Mouse (Mus musculus) adrenal gland, adult 2 months (tissue): ENCODE data around the gene Ptx4. TPM values are rescaled to one million over a fixed set of nuclear protein-coding genes. Genes with fewer than 3 reads are reported as not detected.
"Not testable (repeated sequence)": the region's sequence is repeated elsewhere in the genome, so short reads cannot be mapped to it uniquely, and the experiment has no call there.

Source experiments
- DNase-seq: peaks from one replicate; pipeline ENCODE4 v3.0.0; 2021
- polyA plus RNA-seq: library from polyadenylated mRNA; depleted of rRNA; stranded (reverse); fragments of >200 nt; gene quantifications from 2 replicates; pipeline ENCODE4 v1.2.3, GENCODE M21; 2012; rRNA removed
- total RNA-seq, 2 experiments: library from RNA; stranded (reverse); gene quantifications; 2 replicates each; pipeline ENCODE4 v1.2.3; 2021

Gene Ptx4
- total and polyA plus RNA-seq, 3 experiments, result not detected

- peak; percentile 96 for DNase-seq
Observed at GRCm38 (mm10) chr17:25115664-25116432, 4.7 kb upstream of the Ptx4 start, which contains the start of gene Telo2. TSS of gene Telo2 (minus strand) at chr17:25115967.

DNA sequence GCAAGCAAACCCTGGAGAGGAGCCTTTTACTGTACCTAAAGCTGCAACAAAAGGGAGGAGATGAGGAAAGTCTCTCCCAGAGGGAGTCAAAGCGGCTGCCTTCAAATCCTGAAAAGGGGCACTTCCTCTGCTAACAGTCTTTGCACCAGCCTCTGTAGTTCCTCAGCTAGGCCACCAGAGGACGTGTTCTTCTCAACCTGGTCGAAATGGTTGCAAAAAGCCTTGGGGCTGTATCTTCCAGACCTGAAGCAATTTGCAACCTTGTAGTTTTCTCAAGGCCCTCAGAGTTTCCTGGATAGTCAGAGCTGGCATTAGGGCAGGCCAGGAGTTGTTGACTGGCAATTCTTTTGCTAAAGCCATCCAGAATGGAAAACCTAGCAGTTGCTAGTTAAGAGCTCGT is 3.3 kb upstream of the Ptx4 start:
- DNase-seq, result peak; percentile 60

GRCm38 (mm10) chr17:25123979-25124378 is 3.4 kb downstream of the Ptx4 start:
- no peak for DNase-seq

GRCm38 (mm10) chr17:25125442-25126060 is 5.0 kb downstream of the Ptx4 start:
- DNase-seq, result not testable (repeated sequence)

DNA sequence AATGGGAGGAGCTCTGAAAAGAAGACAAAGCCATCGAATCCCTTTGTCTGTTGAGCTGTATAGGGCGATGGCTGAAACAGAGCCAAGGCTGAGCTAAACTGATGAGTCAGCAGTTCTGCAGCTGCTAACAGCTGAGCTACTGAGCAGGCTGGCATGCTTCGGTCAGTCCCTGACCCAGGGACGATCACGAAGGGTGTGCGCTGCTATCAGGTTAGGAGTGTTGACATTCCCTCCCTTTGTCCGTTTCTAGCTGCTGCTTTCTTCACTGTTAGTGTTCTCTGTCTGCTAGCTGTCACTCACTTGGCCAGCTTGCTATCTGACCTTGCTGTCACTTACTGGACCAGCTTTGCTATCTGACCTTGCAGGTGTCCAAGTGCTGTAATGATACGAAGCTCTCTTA is 6.5 kb downstream of the Ptx4 start:
- peak; percentile 69 for DNase-seq

- DNase-seq, result peak; percentile 28
Observed at GRCm38 (mm10) chr17:25127681-25128080, 7.1 kb downstream of the Ptx4 start.

DNA sequence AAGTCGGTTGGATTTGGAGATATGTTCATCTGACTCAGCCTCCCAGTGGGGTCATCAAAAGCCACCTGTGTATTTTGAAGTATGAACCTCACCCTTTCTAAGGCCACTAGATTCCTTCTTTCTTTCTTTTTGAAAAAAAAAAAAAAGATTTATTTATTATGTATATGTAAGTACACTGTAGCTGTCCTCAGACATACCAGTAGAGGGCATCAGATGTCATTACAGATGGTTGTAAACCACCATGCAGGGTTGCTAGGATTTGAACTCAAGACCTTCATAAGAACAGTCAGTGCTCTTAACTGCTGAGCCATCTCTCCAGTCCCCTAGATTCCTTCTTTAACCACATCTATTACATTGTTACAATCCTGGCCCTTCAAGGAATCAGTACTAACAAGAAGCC is 9.5 kb downstream of the Ptx4 start:
- no peak for DNase-seq

- peak; percentile 95 for DNase-seq
Observed at GRCm38 (mm10) chr17:25133275-25133698, 12.7 kb downstream of the Ptx4 start, which contains the start of gene Clcn7. TSS of gene Clcn7 (plus strand) at chr17:25133391.

GRCm38 (mm10) chr17:25135622-25136021 is 15.1 kb downstream of the Ptx4 start:
- no peak for DNase-seq

DNA sequence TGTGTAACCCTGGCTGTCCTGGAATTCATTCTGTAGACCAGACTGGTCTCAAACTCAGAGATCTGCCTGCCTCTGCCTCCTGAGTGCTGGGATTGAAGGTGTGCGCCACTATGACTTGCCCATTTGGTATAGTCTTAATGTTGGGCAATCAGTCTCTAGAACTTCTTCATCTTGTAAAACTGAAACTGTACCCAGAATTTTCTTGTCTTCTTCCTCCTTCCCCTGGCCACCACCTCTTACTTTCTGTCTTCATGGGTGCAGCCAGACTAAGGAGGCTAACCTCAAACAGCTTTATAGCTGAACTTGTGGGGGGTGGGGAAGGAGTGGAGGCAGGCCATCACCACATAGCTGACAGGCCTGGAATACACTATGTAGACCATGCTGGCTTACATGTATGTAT is 18.2 kb downstream of the Ptx4 start:
- no peak for DNase-seq

GRCm38 (mm10) chr17:25139960-25140359 is 19.4 kb downstream of the Ptx4 start:
- DNase-seq, result no peak

- no peak for DNase-seq
Observed at GRCm38 (mm10) chr17:25162161-25162560, 41.6 kb downstream of the Ptx4 start, which contains the start of gene Ccdc154. TSS of gene Ccdc154 (plus strand) at chr17:25162461.

DNA sequence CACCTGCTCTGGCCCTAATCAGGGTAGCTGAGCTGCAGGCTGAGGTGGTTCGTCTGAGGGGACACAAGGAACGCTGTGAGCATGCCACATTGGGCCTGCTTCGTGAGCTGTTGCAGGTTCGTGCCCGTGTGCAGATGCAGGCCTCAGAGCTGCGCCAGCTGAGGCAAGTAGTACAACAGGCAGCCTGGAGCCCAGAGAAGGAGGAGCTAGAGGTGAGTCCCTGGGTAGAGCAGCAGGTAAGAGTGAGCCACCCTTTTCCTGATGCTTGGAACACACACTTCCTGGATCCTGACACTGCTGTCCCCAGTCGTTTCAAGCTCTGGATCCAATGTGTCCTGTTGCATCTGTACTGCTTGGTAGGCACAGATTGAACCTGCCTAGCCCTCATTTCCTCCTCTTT is 42.8 kb downstream of the Ptx4 start:
- DNase-seq, result no peak

DNA sequence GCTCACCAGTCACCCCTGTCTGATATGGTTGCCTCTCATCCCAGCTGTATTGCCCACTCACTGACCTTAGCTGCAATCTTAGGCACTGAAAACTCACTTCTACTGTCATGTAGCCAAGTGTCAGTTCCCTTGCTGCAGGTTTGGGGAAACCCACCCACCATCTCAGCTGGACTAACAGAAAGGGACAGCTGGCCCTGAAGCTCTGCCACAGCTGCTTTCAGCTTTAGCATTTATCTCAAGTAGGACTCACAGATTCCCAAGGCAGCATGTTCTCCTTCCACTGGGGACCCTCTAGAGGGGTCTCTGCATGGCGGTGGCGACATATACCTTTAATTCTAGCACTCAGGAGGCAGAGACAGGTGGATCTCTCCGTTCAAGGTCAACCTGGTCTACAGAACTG is 44.2 kb downstream of the Ptx4 start:
- DNase-seq, result no peak

DNA sequence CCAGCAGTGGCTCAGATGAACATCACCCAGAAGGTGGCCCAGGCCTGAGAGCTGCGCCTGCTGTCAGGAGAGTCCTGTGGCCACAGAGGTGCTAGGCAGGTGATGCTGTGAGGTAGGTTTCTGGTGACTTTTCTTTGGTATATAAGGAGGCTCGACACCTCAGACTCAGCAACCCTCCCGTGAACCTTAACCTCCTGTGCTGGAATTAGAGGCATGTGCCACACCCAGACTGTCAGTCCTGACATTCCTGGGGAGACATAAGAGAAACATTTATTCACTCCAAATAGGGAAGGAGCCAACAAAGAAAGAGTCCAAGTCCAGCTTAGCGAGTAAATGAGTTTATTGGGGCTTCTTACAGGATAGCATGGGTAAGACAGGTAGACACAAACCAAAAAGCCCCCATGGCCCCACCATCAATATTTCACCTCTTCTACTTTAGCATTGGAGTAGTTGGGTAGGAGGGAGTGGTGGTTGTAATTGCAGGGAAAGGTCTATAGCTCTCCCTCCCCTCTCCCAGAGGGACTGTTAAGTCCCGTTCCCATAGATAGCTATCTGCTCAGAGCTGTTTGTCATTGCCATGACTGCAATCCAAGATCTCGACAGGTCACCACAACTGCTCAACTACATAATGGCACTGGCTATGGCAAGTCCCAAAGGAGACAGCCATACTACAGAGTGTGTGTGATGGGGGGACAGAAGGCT is 45.6 kb downstream of the Ptx4 start:
- DNase-seq, result no peak

DNA sequence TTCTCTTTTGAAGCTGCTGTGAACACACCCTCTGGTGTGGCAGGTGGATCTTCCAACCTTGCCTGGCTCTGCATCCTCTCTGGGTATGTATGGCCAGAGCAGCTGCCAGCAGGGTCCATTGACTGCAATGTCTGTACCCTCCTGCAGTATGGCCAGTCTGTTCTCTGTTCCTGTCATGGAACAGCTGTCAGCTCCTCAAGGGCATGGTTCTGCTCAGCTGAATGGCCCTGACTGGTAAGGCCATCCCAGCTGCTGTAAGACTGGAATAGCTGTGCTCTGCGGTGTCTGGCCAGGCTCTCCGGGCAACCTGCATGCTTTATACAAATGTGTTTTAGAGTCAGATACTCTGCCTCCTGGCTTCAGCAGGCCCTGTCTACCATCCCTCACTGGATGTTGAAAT is 49.1 kb downstream of the Ptx4 start:
- DNase-seq, result peak; percentile 20

GRCm38 (mm10) chr17:25172558-25172957 is 52.0 kb downstream of the Ptx4 start:
- DNase-seq, result no peak

Other genes with a start within 250 kb of the Ptx4 start
- 10 to 100 TPM; 53.1 to 56.6 TPM for gene Nubp2, start 234.4 kb upstream of the Ptx4 start, total RNA-seq
- gene Nubp2, start 234.4 kb upstream of the Ptx4 start, polyA plus RNA-seq, result 38.5 and 55.9 TPM in 2 replicates
- gene Spsb3, start 234.1 kb upstream of the Ptx4 start, total RNA-seq, result 10 to 100 TPM; 30.8 to 33.1 TPM
- gene Spsb3, start 234.1 kb upstream of the Ptx4 start, polyA plus RNA-seq, result 144 and 179 TPM in 2 replicates
- gene Eme2, start 225.7 kb upstream of the Ptx4 start, total RNA-seq, result 10 to 100 TPM; 39.9 to 48.0 TPM
- gene Eme2, start 225.7 kb upstream of the Ptx4 start, polyA plus RNA-seq, result 58.3 and 58.4 TPM in 2 replicates
- 100 to 1,000 TPM; 130 to 150 TPM for gene Mrps34, start 225.6 kb upstream of the Ptx4 start, total RNA-seq
- gene Mrps34, start 225.6 kb upstream of the Ptx4 start, polyA plus RNA-seq, result 547 and 570 TPM in 2 replicates
- gene Nme3, start 224.3 kb upstream of the Ptx4 start, total RNA-seq, result 10 to 100 TPM; 70.1 to 73.7 TPM
- 116 and 124 TPM in 2 replicates for gene Nme3, start 224.3 kb upstream of the Ptx4 start, polyA plus RNA-seq
- gene Mapk8ip3, start 183.8 kb upstream of the Ptx4 start, total RNA-seq, result 100 to 1,000 TPM in 1 of 2 experiments, 10 to 100 TPM in 1; 86.6 to 129 TPM
- gene Mapk8ip3, start 183.8 kb upstream of the Ptx4 start, polyA plus RNA-seq, result 205 and 241 TPM in 2 replicates
- gene Jpt2, start 160.1 kb upstream of the Ptx4 start, total RNA-seq, result 10 to 100 TPM; 26.7 to 39.1 TPM
- 2.3 and 4.6 TPM in 2 replicates for gene Jpt2, start 160.1 kb upstream of the Ptx4 start, polyA plus RNA-seq
- 10 to 100 TPM; 17.8 to 18.2 TPM for gene Cramp1l, start 105.0 kb upstream of the Ptx4 start, total RNA-seq
- 15.4 and 16.7 TPM in 2 replicates for gene Cramp1l, start 105.0 kb upstream of the Ptx4 start, polyA plus RNA-seq
- gene Ift140, start 104.7 kb upstream of the Ptx4 start, total RNA-seq, result 10 to 100 TPM; 27.8 to 28.0 TPM
- gene Ift140, start 104.7 kb upstream of the Ptx4 start, polyA plus RNA-seq, result 20.9 and 21.8 TPM in 2 replicates
- gene Tmem204, start 37.2 kb upstream of the Ptx4 start, total RNA-seq, result 10 to 100 TPM; 32.2 to 44.8 TPM
- gene Tmem204, start 37.2 kb upstream of the Ptx4 start, polyA plus RNA-seq, result 59.2 and 64.1 TPM in 2 replicates
- 10 to 100 TPM; 16.4 to 24.5 TPM for gene Telo2, start 4.8 kb upstream of the Ptx4 start, total RNA-seq
- gene Telo2, start 4.8 kb upstream of the Ptx4 start, polyA plus RNA-seq, result 15.5 and 15.7 TPM in 2 replicates
- 10 to 100 TPM; 38.3 to 48.6 TPM for gene Clcn7, start 12.6 kb downstream of the Ptx4 start, total RNA-seq
- 33.9 and 37.4 TPM in 2 replicates for gene Clcn7, start 12.6 kb downstream of the Ptx4 start, polyA plus RNA-seq
- under 1 TPM in 1 of 2 experiments, not detected in 1; 0.12 TPM for gene Ccdc154, start 41.7 kb downstream of the Ptx4 start, total RNA-seq
- 0.03 and 0.07 TPM in 2 replicates for gene Ccdc154, start 41.7 kb downstream of the Ptx4 start, polyA plus RNA-seq
- gene Gm38655, start 54.7 kb downstream of the Ptx4 start, total RNA-seq, result not detected
- gene Gm38655, start 54.7 kb downstream of the Ptx4 start, polyA plus RNA-seq, result not detected in 2 replicates
- 10 to 100 TPM; 16.7 to 24.4 TPM for gene BC003965, start 63.8 kb downstream of the Ptx4 start, total RNA-seq
- 24.0 and 25.7 TPM in 2 replicates for gene BC003965, start 63.8 kb downstream of the Ptx4 start, polyA plus RNA-seq
- gene Unkl, start 67.6 kb downstream of the Ptx4 start, total RNA-seq, result 10 to 100 TPM; 14.0 to 18.1 TPM
- gene Unkl, start 67.6 kb downstream of the Ptx4 start, polyA plus RNA-seq, result 23.7 and 30.3 TPM in 2 replicates
- 10 to 100 TPM; 50.4 to 50.6 TPM for gene Gnptg, start 119.4 kb downstream of the Ptx4 start, total RNA-seq
- gene Gnptg, start 119.4 kb downstream of the Ptx4 start, polyA plus RNA-seq, result 32.6 and 40.0 TPM in 2 replicates
- 10 to 100 TPM; 18.5 to 25.1 TPM for gene Tsr3, start 119.4 kb downstream of the Ptx4 start, total RNA-seq
- gene Tsr3, start 119.4 kb downstream of the Ptx4 start, polyA plus RNA-seq, result 24.1 and 28.9 TPM in 2 replicates
- 10 to 100 TPM in 1 of 2 experiments, 1 to 10 TPM in 1; 9.7 to 10.1 TPM for gene Baiap3, start 135.6 kb downstream of the Ptx4 start, total RNA-seq
- gene Baiap3, start 135.6 kb downstream of the Ptx4 start, polyA plus RNA-seq, result 84.6 and 90.0 TPM in 2 replicates
- 100 to 1,000 TPM; 225 to 248 TPM for gene Ube2i, start 153.9 kb downstream of the Ptx4 start, total RNA-seq
- 79.5 and 103 TPM in 2 replicates for gene Ube2i, start 153.9 kb downstream of the Ptx4 start, polyA plus RNA-seq
- gene Prss34, start 177.6 kb downstream of the Ptx4 start, total RNA-seq, result under 1 TPM; 0.23 to 0.48 TPM
- not detected in 2 replicates for gene Prss34, start 177.6 kb downstream of the Ptx4 start, polyA plus RNA-seq
- not detected for gene Prss28, start 187.9 kb downstream of the Ptx4 start, total RNA-seq
- not detected in 2 replicates for gene Prss28, start 187.9 kb downstream of the Ptx4 start, polyA plus RNA-seq
- gene Prss29, start 197.9 kb downstream of the Ptx4 start, total RNA-seq, result not detected
- gene Prss29, start 197.9 kb downstream of the Ptx4 start, polyA plus RNA-seq, result not detected in 2 replicates
- gene Tpsab1, start 224.8 kb downstream of the Ptx4 start, total RNA-seq, result 1 to 10 TPM in 1 of 2 experiments, under 1 TPM in 1; 0.98 to 1.5 TPM
- gene Tpsab1, start 224.8 kb downstream of the Ptx4 start, polyA plus RNA-seq, result 4.3 and 4.9 TPM in 2 replicates
- gene Tpsb2, start 245.5 kb downstream of the Ptx4 start, total RNA-seq, result 1 to 10 TPM; 2.8 to 3.8 TPM
- gene Tpsb2, start 245.5 kb downstream of the Ptx4 start, polyA plus RNA-seq, result 10.0 and 18.1 TPM in 2 replicates
- not detected for gene Tpsg1, start 248.5 kb downstream of the Ptx4 start, total RNA-seq
- 0.20 and 0.75 TPM in 2 replicates for gene Tpsg1, start 248.5 kb downstream of the Ptx4 start, polyA plus RNA-seq